Mouse (Mus musculus): ENCODE results near the gene Frmd5. TPM values are rescaled to one million over a fixed set of nuclear protein-coding genes. Genes with fewer than 3 reads are reported as not detected.
"Not testable (repeated sequence)": the region's sequence is repeated elsewhere in the genome, so short reads cannot be mapped to it uniquely, and the experiment has no call there.

Gene Frmd5
- total RNA-seq, 4 experiments from 2014 or later: 86.6 to 189 (median 156) TPM

DNA sequence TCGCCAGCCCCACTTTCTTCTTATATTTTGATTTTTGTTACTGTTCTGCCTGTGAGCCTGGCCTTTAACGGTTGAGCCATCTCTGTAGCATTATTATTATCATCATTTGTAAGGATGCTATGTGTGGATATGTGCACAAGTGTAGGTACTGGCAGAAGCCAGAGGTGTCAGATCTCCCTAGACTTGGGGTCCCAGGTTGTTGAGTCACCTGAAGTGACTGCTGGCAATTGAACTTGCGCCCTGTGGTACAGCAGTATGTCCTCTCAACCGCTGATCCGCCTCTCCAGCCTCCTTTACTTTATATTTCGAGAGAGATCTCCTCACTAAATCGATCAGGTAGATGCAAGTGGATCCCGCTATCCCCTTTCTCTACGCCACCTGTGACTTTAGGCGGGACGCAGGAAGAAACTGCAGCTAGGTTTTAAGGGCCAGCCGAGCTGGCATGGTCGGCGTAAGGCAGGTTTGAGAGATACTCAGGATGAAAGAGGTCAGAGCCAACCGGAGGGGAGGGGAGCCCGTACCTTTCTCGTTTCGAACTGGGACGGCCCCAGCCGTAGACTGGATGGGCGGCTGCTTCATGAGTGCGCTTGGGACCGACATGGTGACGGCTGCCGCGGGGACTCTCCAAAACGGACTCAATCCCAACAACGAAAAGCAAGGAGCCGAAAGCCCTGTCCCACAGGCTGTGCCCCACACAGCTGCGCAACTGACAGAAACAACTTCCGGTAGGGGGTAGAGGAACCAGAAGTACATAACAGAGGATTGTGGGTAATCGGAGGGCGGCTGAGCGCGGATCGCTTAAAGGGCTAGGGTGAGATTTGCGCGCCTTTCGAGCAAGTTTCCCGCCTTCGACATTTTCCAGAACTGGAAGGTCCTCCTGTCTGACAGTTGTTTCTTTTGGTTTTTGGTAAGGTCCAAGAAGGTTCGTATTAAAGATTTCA, 300.7 kb downstream of the Frmd5 start, which contains the start of the genes Mfap1a and Wdr76:
TSS of gene Mfap1a (minus strand) at position 724 of the 941 bp plus-strand sequence.
TSS of gene Wdr76 (plus strand) at position 782 of the 941 bp plus-strand sequence.
- DNase-seq (ENCODE audit: low spot score): peak; percentile 92

- not testable (repeated sequence) for DNase-seq (ENCODE audit: low spot score)
Observed at GRCm38 (mm10) chr2:121501550-121501949, 305.3 kb downstream of the Frmd5 start.

Other genes starting within 250 kb of the Frmd5 start
- 10 to 100 TPM in 3 of 4 experiments, 1 to 10 TPM in 1; 8.7 to 11.5 (median 10.5) TPM for gene Casc4, start 59.9 kb upstream of the Frmd5 start, total RNA-seq (2022)
- 10 to 100 TPM in 3 of 4 experiments, 1 to 10 TPM in 1; 8.5 to 14.5 (median 11.3) TPM for gene Ctdspl2, start 148.9 kb upstream of the Frmd5 start, total RNA-seq (2022)
- not detected for gene Mageb3, start 149.0 kb upstream of the Frmd5 start, total RNA-seq (2022)
- gene Eif3j1, start 221.5 kb upstream of the Frmd5 start, total RNA-seq (2022): 10 to 100 TPM; 22.2 to 24.9 (median 23.2) TPM

Measured in heart, adult 8-10 months (tissue).